Comparison of ENCODE assay signal across 37 mouse cellular contexts in the genomic region with DNA sequence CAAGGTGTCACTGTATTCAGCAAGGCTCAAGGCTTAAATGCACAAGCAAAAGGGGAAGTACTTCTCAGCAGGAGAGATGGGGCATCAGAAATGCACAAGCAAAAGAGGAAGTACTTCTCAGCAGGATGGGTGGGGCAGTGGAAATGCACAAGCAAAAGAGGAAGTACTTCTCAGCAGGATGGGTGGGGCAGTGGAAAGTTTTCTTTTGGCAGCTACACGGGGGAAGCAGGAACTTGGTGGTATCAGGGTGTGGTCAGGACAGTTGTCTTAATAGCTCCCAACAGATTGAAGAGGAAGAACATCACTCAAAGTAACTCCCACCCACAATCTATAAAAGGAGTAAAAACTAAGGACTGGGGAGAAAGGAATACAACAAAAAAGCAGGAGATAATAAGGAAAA. TPM values are rescaled to one million over a fixed set of nuclear protein-coding genes. Genes with fewer than 3 reads are reported as not detected.
"Had no signal": no experiment of that assay in that cellular context is flagged by ENCODE, and none has a peak within 500 bp of the region (broad histone marks: within the 10 kb centered on the region; RNA-seq: fewer than 3 reads in every experiment).

No protein-coding gene starts in this region.

RNA-seq across cellular contexts. Expression of gene I0C0044D17Rik, which starts 26.8 kb away (rescaled TPM):
- total RNA-seq: gastrocnemius, adult 8-10 months; gastrocnemius, postnatal 14 days; gastrocnemius, postnatal 36 days; heart, adult 2 months; heart, postnatal 14 days; heart, postnatal 36 days; hematopoietic stem cell, adult 5-6 weeks; hindbrain, postnatal 0 days; layer of hippocampus, adult 18-20 months; layer of hippocampus, adult 8-10 months; layer of hippocampus, postnatal 14 days; layer of hippocampus, postnatal 36 days; left cerebral cortex, adult 18-20 months; left cerebral cortex, adult 8-10 months; left cerebral cortex, postnatal 10 days; left cerebral cortex, postnatal 25 days; left cerebral cortex, postnatal 4 days; liver, adult 2 months had no signal
- polyA plus RNA-seq: heart, adult 2 months; heart, embryonic 11.5 days; heart, embryonic 13.5 days; heart, embryonic 15.5 days; heart, postnatal 0 days; hindbrain, embryonic 11.5 days; hindbrain, embryonic 13.5 days; hindbrain, embryonic 15.5 days; hindbrain, postnatal 0 days; intestine, embryonic 14.5 days; intestine, embryonic 16.5 days; kidney, adult 2 months; kidney, embryonic 15.5 days; kidney, postnatal 0 days; large intestine, adult 2 months; limb, embryonic 11.5 days; limb, embryonic 13.5 days; limb, embryonic 15.5 days; liver, adult 2 months; liver, embryonic 12.5 days; liver, embryonic 14.5 days; liver, embryonic 16.5 days had no signal

RNA-seq across cellular contexts. Expression of gene Kank4, which starts 33.1 kb away (rescaled TPM):
- total RNA-seq: hematopoietic stem cell, adult 5-6 weeks; liver, adult 2 months had no signal
